Mouse (Mus musculus): ENCODE results near the gene Jun.

GRCm38 (mm10) chr4:95012706-95013105, 39.3 kb downstream of the Jun start:
- TF ChIP-seq GATA1 (IDR thresholded peaks at IDR 0.05; ENCODE audit: low read length): no peak
- no peak for TF ChIP-seq TAL1 (IDR thresholded peaks at IDR 0.05; ENCODE audit: low read length)
